Mouse (Mus musculus): ENCODE results near the gene H2-Ob. TPM values are rescaled to one million over a fixed set of nuclear protein-coding genes. Genes with fewer than 3 reads are reported as not detected.

Gene H2-Ob
- polyA plus RNA-seq, 1 experiment: not detected

DNA sequence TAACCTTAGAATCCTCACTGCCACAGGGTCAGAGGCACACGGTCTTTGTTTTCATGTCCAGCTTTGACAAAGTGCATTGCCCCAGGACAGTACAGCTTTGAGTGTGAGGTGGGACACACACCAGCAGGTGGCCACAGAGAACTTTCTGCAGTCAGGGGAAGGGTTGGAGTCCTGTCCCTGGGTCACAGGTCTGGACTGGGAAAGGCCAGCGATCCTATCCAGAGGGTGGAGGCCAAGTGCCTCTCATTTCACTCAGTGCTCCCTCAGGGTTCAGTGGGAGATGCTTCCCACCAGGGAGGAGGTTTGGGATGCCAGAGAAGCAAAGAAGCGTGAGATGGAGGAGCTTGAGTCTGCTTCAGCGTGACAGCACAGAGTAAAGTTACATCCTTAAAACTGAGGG lies 13.0 kb downstream of the H2-Ob start:
- Histone ChIP-seq H3K4me3 (ENCODE audit: low read depth, low read length) (no peak overlapping the region), H3K27ac (ENCODE audit: insufficient read depth, low read length) (no peak overlapping the region), H3K27me3 (ENCODE audit: control insufficient read depth, insufficient read depth, low read length, poor library complexity, severe bottlenecking) (no peaks in the 10 kb centered on the region), H3K9me3 (replicated peaks; ENCODE audit: control insufficient read depth, insufficient read depth, low read length, poor library complexity, severe bottlenecking) (no peaks in the 10 kb centered on the region), H3K4me1 (ENCODE audit: control insufficient read depth, insufficient read depth, low read length) (no peaks in the 10 kb centered on the region), H3K9ac (ENCODE audit: low read depth, poor library complexity, severe bottlenecking) (no peak overlapping the region), H3K36me3 (ENCODE audit: control insufficient read depth, insufficient read depth, low read length, poor library complexity, severe bottlenecking) (no peaks in the 10 kb centered on the region)
- TF ChIP-seq CTCF (IDR thresholded peaks at IDR 0.05; ENCODE audit: low read depth, low read length) (peak; percentile 59), EP300 (IDR thresholded peaks at IDR 0.05; ENCODE audit: insufficient read depth, low read depth, low read length) (no peak)

DNA sequence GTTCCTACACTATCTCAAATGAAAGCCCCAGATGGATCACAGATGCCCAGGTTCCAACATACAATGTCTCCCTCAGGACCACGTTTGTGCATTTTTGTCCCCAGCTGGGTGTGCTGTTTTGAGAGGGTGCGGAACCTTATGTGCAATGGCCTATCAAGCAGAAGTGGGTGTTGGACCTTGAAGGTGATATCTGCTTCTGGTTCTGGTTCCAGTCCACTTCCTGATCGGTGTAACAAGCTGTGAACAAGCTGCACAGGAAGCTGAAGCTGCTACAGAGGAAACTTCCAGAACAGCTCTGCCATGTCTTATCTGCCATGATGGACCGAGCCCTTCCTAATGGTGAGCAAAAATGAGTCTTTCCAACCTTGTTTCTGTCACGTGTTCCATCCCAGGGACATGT lies 17.8 kb downstream of the H2-Ob start:
- Histone ChIP-seq H3K27me3 (ENCODE audit: control insufficient read depth, insufficient read depth, low read length, poor library complexity, severe bottlenecking) (no peaks in the 10 kb centered on the region), H3K9me3 (replicated peaks; ENCODE audit: control insufficient read depth, insufficient read depth, low read length, poor library complexity, severe bottlenecking) (no peaks in the 10 kb centered on the region), H3K4me3 (ENCODE audit: low read depth, low read length) (no peak overlapping the region), H3K4me1 (ENCODE audit: control insufficient read depth, insufficient read depth, low read length) (no peaks in the 10 kb centered on the region), H3K9ac (ENCODE audit: low read depth, poor library complexity, severe bottlenecking) (no peak overlapping the region), H3K27ac (ENCODE audit: insufficient read depth, low read length) (no peak overlapping the region), H3K36me3 (ENCODE audit: control insufficient read depth, insufficient read depth, low read length, poor library complexity, severe bottlenecking) (no peaks in the 10 kb centered on the region)
- no peak for TF ChIP-seq POLR2A (IDR thresholded peaks at IDR 0.05; ENCODE audit: insufficient read depth, low read length)
- no peak for TF ChIP-seq CTCF (IDR thresholded peaks at IDR 0.05; ENCODE audit: low read depth, low read length)
- no peak for TF ChIP-seq EP300 (IDR thresholded peaks at IDR 0.05; ENCODE audit: insufficient read depth, low read depth, low read length)

DNA sequence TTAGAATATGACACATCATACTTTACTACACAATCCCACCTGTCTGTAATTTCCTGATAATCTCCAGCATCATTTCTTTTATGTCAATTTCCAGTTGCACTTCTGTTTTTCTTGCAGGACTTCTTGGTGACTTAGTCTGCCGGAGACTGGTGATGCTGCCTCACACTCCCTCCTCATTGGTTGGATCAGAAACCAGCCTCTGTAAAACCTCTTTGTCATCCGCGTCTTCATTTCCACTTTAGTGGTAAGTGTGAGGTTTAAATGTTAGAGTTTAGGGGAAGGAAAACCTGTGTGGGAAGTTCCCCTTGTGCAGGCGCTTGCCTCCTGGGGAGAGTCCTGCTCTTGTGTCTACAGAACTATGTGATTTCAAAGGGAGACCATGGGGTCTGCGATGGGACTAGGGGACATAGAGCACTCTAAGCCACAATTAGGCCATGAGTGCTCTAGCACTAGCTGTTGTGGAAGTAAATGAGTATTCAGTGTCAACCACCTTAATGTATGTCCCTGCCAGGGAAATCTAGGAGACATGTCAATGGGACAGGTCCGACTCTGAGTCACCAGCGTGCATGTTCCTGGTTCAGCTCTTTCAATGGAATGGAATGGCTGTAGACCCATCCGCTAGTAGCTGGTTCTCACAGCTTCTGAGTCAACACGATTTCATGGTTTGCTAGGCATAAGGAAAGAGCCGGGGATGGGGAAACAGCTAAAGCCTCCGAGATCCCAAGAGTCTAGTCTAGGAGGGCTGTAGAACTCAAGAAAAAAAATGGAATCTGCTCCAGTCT lies 19.1 kb downstream of the H2-Ob start, which contains the start of gene H2-Ab1:
H2-Ab1 (plus strand) TSS at position 96 of the 782 bp plus-strand sequence.
- H3K4me1 ChIP-seq (ENCODE audit: control insufficient read depth, insufficient read depth, low read length): no peaks in the 10 kb centered on the region
- no peaks in the 10 kb centered on the region for H3K27me3 ChIP-seq (ENCODE audit: control insufficient read depth, insufficient read depth, low read length, poor library complexity, severe bottlenecking)
- no peak within 1 kb of the TSS for H3K27ac ChIP-seq (ENCODE audit: insufficient read depth, low read length)
- no peaks in the 10 kb centered on the region for H3K36me3 ChIP-seq (ENCODE audit: control insufficient read depth, insufficient read depth, low read length, poor library complexity, severe bottlenecking)
- no peak for TF ChIP-seq EP300 (IDR thresholded peaks at IDR 0.05; ENCODE audit: insufficient read depth, low read depth, low read length)
- TF ChIP-seq POLR2A (IDR thresholded peaks at IDR 0.05; ENCODE audit: insufficient read depth, low read length): no peak
- no peak for TF ChIP-seq CTCF (IDR thresholded peaks at IDR 0.05; ENCODE audit: low read depth, low read length)
- no peak within 1 kb of the TSS for H3K4me3 ChIP-seq (ENCODE audit: low read depth, low read length)
- H3K9me3 ChIP-seq (replicated peaks; ENCODE audit: control insufficient read depth, insufficient read depth, low read length, poor library complexity, severe bottlenecking): no peaks in the 10 kb centered on the region
- no peak within 1 kb of the TSS for H3K9ac ChIP-seq (ENCODE audit: low read depth, poor library complexity, severe bottlenecking)

DNA sequence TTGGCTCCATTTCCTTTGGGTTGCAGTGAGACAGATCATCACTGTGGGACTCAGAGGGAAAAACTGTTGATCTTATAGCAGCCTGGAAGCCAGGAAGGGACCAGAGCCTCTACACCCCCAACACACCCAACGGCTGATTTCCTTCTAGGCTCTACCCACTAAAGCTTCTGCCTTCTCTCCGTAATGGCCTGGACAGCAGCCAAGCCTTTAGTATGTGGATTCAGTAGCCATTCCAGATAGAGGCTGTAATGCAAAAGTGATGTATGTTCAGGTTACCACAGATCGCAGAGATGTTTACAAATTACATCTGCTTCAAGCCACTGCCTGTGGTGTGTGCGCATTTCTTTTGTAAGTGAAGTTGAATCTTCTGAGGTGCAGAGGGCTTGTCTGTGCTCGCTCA lies 21.8 kb downstream of the H2-Ob start:
- H3K4me1 ChIP-seq (ENCODE audit: control insufficient read depth, insufficient read depth, low read length): no peaks in the 10 kb centered on the region
- H3K4me3 ChIP-seq (ENCODE audit: low read depth, low read length): no peak overlapping the region
- no peaks in the 10 kb centered on the region for H3K36me3 ChIP-seq (ENCODE audit: control insufficient read depth, insufficient read depth, low read length, poor library complexity, severe bottlenecking)
- no peak overlapping the region for H3K9ac ChIP-seq (ENCODE audit: low read depth, poor library complexity, severe bottlenecking)
- H3K27ac ChIP-seq (ENCODE audit: insufficient read depth, low read length): no peak overlapping the region
- H3K27me3 ChIP-seq (ENCODE audit: control insufficient read depth, insufficient read depth, low read length, poor library complexity, severe bottlenecking): 0 out of 2 replicates have a peak, but pooled peaks cover 5% of the 10 kb centered on the region
- no peaks in the 10 kb centered on the region for H3K9me3 ChIP-seq (replicated peaks; ENCODE audit: control insufficient read depth, insufficient read depth, low read length, poor library complexity, severe bottlenecking)
- no peak for TF ChIP-seq EP300 (IDR thresholded peaks at IDR 0.05; ENCODE audit: insufficient read depth, low read depth, low read length)
- TF ChIP-seq CTCF (IDR thresholded peaks at IDR 0.05; ENCODE audit: low read depth, low read length): no peak
- TF ChIP-seq POLR2A (IDR thresholded peaks at IDR 0.05; ENCODE audit: insufficient read depth, low read length): no peak

DNA sequence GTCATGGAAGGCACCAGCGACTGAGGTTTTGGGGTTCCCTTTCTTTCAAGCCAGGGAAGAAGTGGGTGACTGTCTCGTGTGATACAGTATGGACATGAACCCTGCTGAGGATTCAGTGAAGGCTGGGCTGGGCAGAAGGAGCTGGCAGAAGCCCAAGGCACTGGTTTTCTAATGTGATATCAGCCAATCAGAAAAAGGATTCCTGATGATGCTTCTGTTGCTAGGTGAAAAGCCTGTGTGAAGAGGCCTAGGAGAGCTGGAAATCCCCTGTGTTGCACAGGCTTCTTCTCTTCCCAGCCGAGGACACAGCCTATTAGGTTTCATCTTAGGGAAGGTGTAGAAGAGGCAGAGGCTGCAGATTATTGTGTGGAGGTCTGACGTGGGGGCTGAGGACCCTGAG lies 22.8 kb downstream of the H2-Ob start:
- Histone ChIP-seq H3K9me3 (replicated peaks; ENCODE audit: control insufficient read depth, insufficient read depth, low read length, poor library complexity, severe bottlenecking) (no peaks in the 10 kb centered on the region), H3K4me1 (ENCODE audit: control insufficient read depth, insufficient read depth, low read length) (no peaks in the 10 kb centered on the region), H3K4me3 (ENCODE audit: low read depth, low read length) (no peak overlapping the region), H3K9ac (ENCODE audit: low read depth, poor library complexity, severe bottlenecking) (no peak overlapping the region), H3K36me3 (ENCODE audit: control insufficient read depth, insufficient read depth, low read length, poor library complexity, severe bottlenecking) (no peaks in the 10 kb centered on the region), H3K27ac (ENCODE audit: insufficient read depth, low read length) (no peak overlapping the region), H3K27me3 (ENCODE audit: control insufficient read depth, insufficient read depth, low read length, poor library complexity, severe bottlenecking) (0 out of 2 replicates have a peak, but pooled peaks cover 5% of the 10 kb centered on the region)
- TF ChIP-seq POLR2A (IDR thresholded peaks at IDR 0.05; ENCODE audit: insufficient read depth, low read length): no peak
- TF ChIP-seq CTCF (IDR thresholded peaks at IDR 0.05; ENCODE audit: low read depth, low read length): no peak
- no peak for TF ChIP-seq EP300 (IDR thresholded peaks at IDR 0.05; ENCODE audit: insufficient read depth, low read depth, low read length)

GRCm38 (mm10) chr17:34263068-34263467 lies 24.4 kb downstream of the H2-Ob start:
- Histone ChIP-seq H3K9ac (ENCODE audit: low read depth, poor library complexity, severe bottlenecking) (no peak overlapping the region), H3K27ac (ENCODE audit: insufficient read depth, low read length) (no peak overlapping the region), H3K4me3 (ENCODE audit: low read depth, low read length) (peak overlapping the region; percentile 65), H3K27me3 (ENCODE audit: control insufficient read depth, insufficient read depth, low read length, poor library complexity, severe bottlenecking) (0 out of 2 replicates have a peak, but pooled peaks cover 5% of the 10 kb centered on the region), H3K36me3 (ENCODE audit: control insufficient read depth, insufficient read depth, low read length, poor library complexity, severe bottlenecking) (no peaks in the 10 kb centered on the region), H3K4me1 (ENCODE audit: control insufficient read depth, insufficient read depth, low read length) (no peaks in the 10 kb centered on the region), H3K9me3 (replicated peaks; ENCODE audit: control insufficient read depth, insufficient read depth, low read length, poor library complexity, severe bottlenecking) (no peaks in the 10 kb centered on the region)
- no peak for TF ChIP-seq CTCF (IDR thresholded peaks at IDR 0.05; ENCODE audit: low read depth, low read length)
- no peak for TF ChIP-seq EP300 (IDR thresholded peaks at IDR 0.05; ENCODE audit: insufficient read depth, low read depth, low read length)
- TF ChIP-seq POLR2A (IDR thresholded peaks at IDR 0.05; ENCODE audit: insufficient read depth, low read length): no peak
